Mouse (Mus musculus) CH12.LX (cell line): Measurements from ENCODE around the gene Zc3h4. TPM values are rescaled to one million over a fixed set of nuclear protein-coding genes. Genes with fewer than 3 reads are reported as not detected.

Experiments
- DNase-seq: peaks from one replicate; pipeline ENCODE4 v3.0.0-alpha.2; 2013; ENCODE audit errors: extremely low read depth
- H3K27ac ChIP-seq: 2 replicates; pipeline ENCODE4 v1.5.1; 2012; ENCODE audit warnings: low read depth, mild to moderate bottlenecking, control low read depth, moderate library complexity; ENCODE audit not compliant: insufficient read depth
- H3K27me3 ChIP-seq: replicated peaks from 2 replicates; pipeline ENCODE3; 2012; ENCODE audit warnings: inconsistent platforms
- H3K36me3 ChIP-seq, 2 experiments: replicated peaks in 1 of 2; 2 replicates each; pipeline versions ENCODE3 to v1.6.1; 2012; ENCODE audit warnings: inconsistent platforms in 1 of 2, low read length in 1 of 2, mild to moderate bottlenecking in 1 of 2, mixed read lengths in 1 of 2, moderate library complexity in 1 of 2; ENCODE audit not compliant: control insufficient read depth in 1 of 2, insufficient read depth in 1 of 2
- H3K4me1 ChIP-seq, 2 experiments: 2 replicates each; pipeline ENCODE4 v1.6.1; 2012; ENCODE audit warnings: inconsistent platforms in 1 of 2, moderate library complexity in 1 of 2; ENCODE audit not compliant: insufficient read depth in 2 of 2, control insufficient read depth in 1 of 2
- H3K4me2 ChIP-seq: 2 replicates; pipeline ENCODE4 v1.6.1; 2012; ENCODE audit warnings: low read depth, mild to moderate bottlenecking, control low read depth; ENCODE audit not compliant: poor library complexity, insufficient read depth, severe bottlenecking
- H3K4me3 ChIP-seq, 3 experiments: fragments of 150-350 bp in 1 of 3; sonication (generic) in 1 of 3; replicated peaks in 1 of 3; 2 replicates each; pipeline versions ENCODE3 to v1.5.1; 2011 to 2012; ENCODE audit warnings: low read depth in 2 of 3, low read length in 2 of 3, mild to moderate bottlenecking in 2 of 3, moderate library complexity in 2 of 3, control low read depth in 1 of 3, improper control_type of control experiment in 1 of 3, inconsistent platforms in 1 of 3, mixed read lengths in 1 of 3; ENCODE audit not compliant: poor library complexity in 1 of 3
- H3K79me2 ChIP-seq: replicated peaks from 2 replicates; pipeline ENCODE4 v1.6.1; 2012; ENCODE audit warnings: mild to moderate bottlenecking, moderate library complexity; ENCODE audit not compliant: control insufficient read depth, poor library complexity, insufficient read depth, severe bottlenecking; ENCODE audit errors: extremely low read depth
- H3K9ac ChIP-seq: 2 replicates; pipeline ENCODE4 v1.6.1; 2012; ENCODE audit warnings: low read depth, mild to moderate bottlenecking, control low read depth, moderate library complexity; ENCODE audit not compliant: insufficient read depth
- H3K9me3 ChIP-seq: replicated peaks from 2 replicates; pipeline ENCODE3; 2012; ENCODE audit warnings: low read length, inconsistent platforms, mixed read lengths
- E2F4 ChIP-seq: IDR thresholded peaks from 2 replicates; pipeline ENCODE4 v1.6.1; 2011; ENCODE audit warnings: low read depth, low read length, improper control_type of control experiment; ENCODE audit not compliant: insufficient replicate concordance
- GABPA ChIP-seq: IDR thresholded peaks from 2 replicates; pipeline ENCODE4 v1.6.1; 2012; ENCODE audit warnings: low read depth, low read length, improper control_type of control experiment, inconsistent platforms; ENCODE audit not compliant: insufficient replicate concordance
- KAT2A ChIP-seq: IDR thresholded peaks from 2 replicates; pipeline ENCODE4 v1.6.1; 2012; ENCODE audit warnings: low read length, improper control_type of control experiment, inconsistent platforms; ENCODE audit not compliant: insufficient replicate concordance
- MAZ ChIP-seq: IDR thresholded peaks from 2 replicates; pipeline ENCODE4 v1.6.1; 2012; ENCODE audit warnings: low read depth, mild to moderate bottlenecking, inconsistent platforms, low read length, improper control_type of control experiment, moderate library complexity
- MEF2A ChIP-seq: IDR thresholded peaks from 2 replicates; pipeline ENCODE4 v1.6.1; 2014; ENCODE audit warnings: low read depth, mild to moderate bottlenecking, inconsistent platforms, low read length, improper control_type of control experiment, borderline replicate concordance
- MXI1 ChIP-seq: IDR thresholded peaks from 2 replicates; pipeline ENCODE4 v1.6.1; 2011; ENCODE audit warnings: mild to moderate bottlenecking, low read depth, low read length, improper control_type of control experiment
- MYC ChIP-seq: IDR thresholded peaks from 2 replicates; pipeline ENCODE4 v1.6.1; 2011; ENCODE audit warnings: low read depth, mild to moderate bottlenecking, improper control_type of control experiment, low read length
- NELFE ChIP-seq: IDR thresholded peaks from 2 replicates; pipeline ENCODE4 v1.6.1; 2011; ENCODE audit warnings: low read depth, low read length, improper control_type of control experiment
- PAX5 ChIP-seq: IDR thresholded peaks from 2 replicates; pipeline ENCODE4 v1.6.1; 2012; ENCODE audit warnings: low read length, inconsistent platforms, mixed read lengths
- RAD21 ChIP-seq: IDR thresholded peaks from 2 replicates; pipeline ENCODE4 v1.6.1; 2011; ENCODE audit warnings: low read depth, mild to moderate bottlenecking, low read length, improper control_type of control experiment, moderate library complexity
- SMC3 ChIP-seq: IDR thresholded peaks from 2 replicates; pipeline ENCODE4 v1.6.1; 2011; ENCODE audit warnings: low read depth, low read length, improper control_type of control experiment
- USF1 ChIP-seq: IDR thresholded peaks from 2 replicates; pipeline ENCODE4 v1.6.1; 2014; ENCODE audit warnings: low read depth, mild to moderate bottlenecking, inconsistent platforms, low read length, improper control_type of control experiment
- USF2 ChIP-seq: conservative IDR thresholded peaks from 2 replicates; pipeline ENCODE4 v1.6.1; 2011; ENCODE audit warnings: low read depth, low read length, improper control_type of control experiment
- ZKSCAN1 ChIP-seq: IDR thresholded peaks from 2 replicates; pipeline ENCODE4 v1.6.1; 2012; ENCODE audit warnings: low read depth, inconsistent platforms, low read length, improper control_type of control experiment, borderline replicate concordance
- ZMIZ1 ChIP-seq: IDR thresholded peaks from 2 replicates; pipeline ENCODE4 v1.6.1; 2012; ENCODE audit warnings: low read depth, mild to moderate bottlenecking, inconsistent platforms, low read length, improper control_type of control experiment
- ZNF384 ChIP-seq: IDR thresholded peaks from 2 replicates; pipeline ENCODE4 v1.6.1; 2012; ENCODE audit warnings: low read depth, low read length, improper control_type of control experiment, inconsistent platforms
- dilution Hi-C: fragments of 300-500 bp; cut with MboI; formaldehyde crosslinking; loops from 2 replicates; pipeline ENCODE4 v1.14.3; 2020; ENCODE audit warnings: low sequenced_read_pairs; ENCODE audit not compliant: extremely low pct_unique_long_range_greater_than_20kb, extremely low pct_ligation_motif_present
- in situ Hi-C: fragments of 300-500 bp; cut with MboI; formaldehyde crosslinking; loops from 3 replicates; pipeline ENCODE4 v1.14.3; 2019; ENCODE audit warnings: low sequenced_read_pairs, low pct_ligation_motif_present, low pct_unique_long_range_greater_than_20kb, mixed read lengths
- polyA plus RNA-seq: library from polyadenylated mRNA; unstranded; fragments of >175 nt; gene quantifications from 2 replicates; pipeline ENCODE4 v1.2.1, GENCODE M21; 2012; ENCODE audit warnings: low read depth; ENCODE audit not compliant: insufficient read length
- total RNA-seq, 2 experiments: library from RNA; depleted of rRNA; stranded (reverse); fragments of 300-350 nt in 1 of 2; fragments of >200 nt in 1 of 2; gene quantifications; 2 replicates each; pipeline ENCODE4 v1.2.3; 2012 to 2014

The Zc3h4 gene
- total and polyA plus RNA-seq, 3 experiments: 10.0 to 34.0 (median 30.4) TPM

DNA sequence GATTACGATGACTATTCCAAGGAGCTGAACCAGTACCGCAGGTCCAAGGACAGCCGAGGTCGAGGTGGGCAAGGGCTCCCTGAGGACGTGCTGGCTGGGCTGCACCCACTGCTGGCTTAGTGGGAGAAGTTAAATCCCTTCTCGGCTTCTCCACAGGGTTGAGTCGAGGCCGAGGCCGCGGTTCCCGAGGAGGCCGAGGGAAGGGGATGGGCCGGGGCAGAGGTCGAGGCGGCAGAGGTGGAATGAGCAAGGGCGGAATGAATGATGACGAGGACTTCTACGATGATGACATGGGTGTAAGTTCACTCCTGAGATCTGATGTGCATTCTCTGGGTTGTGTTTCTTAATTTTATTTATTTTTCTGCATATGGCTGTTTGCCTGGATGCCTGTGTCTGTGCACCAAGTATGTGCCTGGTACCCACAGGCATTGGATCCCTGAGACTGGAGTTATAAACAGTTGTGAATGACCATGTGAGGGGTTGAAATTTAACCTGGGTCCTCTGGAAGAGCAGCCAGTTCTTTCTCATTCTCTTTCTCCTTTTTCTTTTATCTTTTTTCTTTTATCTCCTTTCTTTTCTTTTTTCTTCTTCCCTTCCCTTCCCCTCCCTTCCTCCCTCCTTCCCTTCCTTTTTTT lies 21.6 kb downstream of the Zc3h4 start:
- no peak overlapping the region for H3K27ac ChIP-seq
- H3K9ac ChIP-seq: no peak overlapping the region
- H3K4me3 ChIP-seq: no peak overlapping the region
- H3K27me3 ChIP-seq: no peaks in the 10 kb centered on the region
- TF ChIP-seq MYC (no peak), ZMIZ1 (no peak), NELFE (no peak), PAX5 (no peak), MXI1 (no peak), SMC3 (no peak), E2F4 (no peak), MAZ (no peak), ZKSCAN1 (no peak), GABPA (no peak), ZNF384 (no peak), USF1 (no peak), MEF2A (no peak), KAT2A (no peak)
- dilution Hi-C loops (no loop called here), in situ Hi-C loops (no loop called here)
- DNase-seq: no peak
- H3K36me3 ChIP-seq: peaks cover 81 to 97% of the 10 kb centered on the region in 2 experiments
- H3K9me3 ChIP-seq: no peaks in the 10 kb centered on the region
- no peaks in the 10 kb centered on the region for H3K4me1 ChIP-seq
- H3K4me2 ChIP-seq: no peak overlapping the region
- H3K79me2 ChIP-seq: no peaks in the 10 kb centered on the region

DNA sequence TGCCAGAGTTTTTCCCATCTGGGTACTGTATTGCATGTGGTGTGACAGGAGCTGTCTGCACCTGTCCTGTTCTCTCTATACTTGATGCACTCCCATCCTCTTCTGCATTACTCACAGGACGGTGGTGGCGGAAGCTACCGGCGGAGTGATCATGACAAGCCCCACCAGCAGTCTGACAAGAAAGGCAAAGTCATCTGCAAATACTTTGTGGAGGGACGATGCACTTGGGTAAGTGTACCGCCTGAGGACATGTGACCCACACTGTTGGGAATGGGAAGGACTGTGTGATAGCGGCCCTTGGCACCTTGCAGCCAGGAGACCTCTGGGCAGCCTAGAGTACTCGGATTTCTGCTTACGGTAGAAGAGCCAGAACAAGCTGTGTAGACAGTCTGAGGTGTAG lies 23.0 kb downstream of the Zc3h4 start:
- TF ChIP-seq USF2 (no peak), RAD21 (no peak)
- in situ Hi-C loops (no loop called here), dilution Hi-C loops (no loop called here)
- no peaks in the 10 kb centered on the region for H3K4me1 ChIP-seq
- no peaks in the 10 kb centered on the region for H3K27me3 ChIP-seq
- peaks cover 88 to 97% of the 10 kb centered on the region in 2 experiments for H3K36me3 ChIP-seq
- no peak for DNase-seq
- no peak overlapping the region for H3K4me3 ChIP-seq
- no peaks in the 10 kb centered on the region for H3K9me3 ChIP-seq
- no peak overlapping the region for H3K27ac ChIP-seq
- no peak overlapping the region for H3K9ac ChIP-seq
- H3K4me2 ChIP-seq: no peak overlapping the region
- H3K79me2 ChIP-seq: no peaks in the 10 kb centered on the region
